Mouse (Mus musculus) lung, adult 2 months (tissue): ENCODE data around the gene Slx4ip.

ENCODE experiments used
- CTCF ChIP-seq: fragments of 200-500 bp; IDR thresholded peaks from 2 replicates; pipeline ENCODE4 v1.5.1; 2011; ENCODE audit warnings: mild to moderate bottlenecking, low read length, control low read depth; ENCODE audit not compliant: insufficient read depth
- POLR2A ChIP-seq: fragments of 200-500 bp; IDR thresholded peaks from 2 replicates; pipeline ENCODE4 v1.6.1; 2011; ENCODE audit warnings: low read depth, mild to moderate bottlenecking, control low read depth, low read length, borderline replicate concordance; ENCODE audit errors: extremely low read depth

DNA sequence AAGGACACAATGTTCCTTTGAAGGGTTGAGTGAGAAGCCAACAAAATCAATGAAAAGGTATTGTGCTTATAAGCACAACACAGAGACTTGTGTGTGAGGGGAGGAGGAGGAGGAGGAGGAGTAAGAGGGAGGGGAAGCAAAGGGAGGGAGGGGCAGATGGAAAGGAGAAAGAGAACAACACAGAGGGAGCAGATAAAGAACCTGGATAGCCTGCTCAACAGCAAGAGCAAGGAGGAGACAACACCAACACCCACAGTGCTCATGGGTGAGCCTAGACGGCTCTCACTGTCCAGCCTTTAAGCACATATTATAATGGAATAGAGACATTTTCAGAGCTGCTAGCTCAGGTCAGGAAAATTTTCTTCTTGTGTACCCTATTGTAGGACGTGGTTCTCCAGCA, 18.3 kb downstream of the Slx4ip start:
- TF ChIP-seq CTCF: no peak
- no peak for TF ChIP-seq POLR2A
